Mouse (Mus musculus) intestine, postnatal 0 days (tissue): ENCODE data around the gene Mnt. TPM values are rescaled to one million over a fixed set of nuclear protein-coding genes. Genes with fewer than 3 reads are reported as not detected.

ENCODE experiments used
- ATAC-seq: fragments of 200-750 bp; cut with Nextera tagmentation; 2 replicates; pipeline ENCODE4 v1.8.0; 2017; ENCODE audit warnings: mild to moderate bottlenecking, moderate TSS enrichment, moderate library complexity
- H3K27ac ChIP-seq: fragments of 300-500 bp; sonication (generic); 2 replicates; pipeline ENCODE4 v1.5.1; 2014; ENCODE audit warnings: mild to moderate bottlenecking, low read depth, low read length, moderate library complexity
- H3K27me3 ChIP-seq: fragments of 300-500 bp; sonication (generic); replicated peaks from 2 replicates; pipeline ENCODE4 v1.6.1; 2014; ENCODE audit warnings: low read length, mixed read lengths; ENCODE audit not compliant: control insufficient read depth, insufficient read depth
- H3K36me3 ChIP-seq: fragments of 300-500 bp; sonication (generic); 2 replicates; pipeline ENCODE4 v1.6.1; 2014; ENCODE audit warnings: mild to moderate bottlenecking, moderate library complexity; ENCODE audit not compliant: control insufficient read depth, insufficient read depth
- H3K4me1 ChIP-seq: fragments of 300-500 bp; sonication (generic); replicated peaks from 2 replicates; pipeline ENCODE4 v1.6.1; 2014; ENCODE audit warnings: antibody characterized with exemption, low read length, mixed read lengths; ENCODE audit not compliant: control insufficient read depth, insufficient read depth
- H3K4me2 ChIP-seq: fragments of 300-500 bp; sonication (generic); replicated peaks from 2 replicates; pipeline ENCODE4 v1.6.1; 2014; ENCODE audit warnings: low read depth, mild to moderate bottlenecking, moderate library complexity
- H3K4me3 ChIP-seq: fragments of 300-500 bp; sonication (generic); 2 replicates; pipeline ENCODE4 v1.5.1; 2014; ENCODE audit warnings: low read depth, low read length
- H3K9ac ChIP-seq: fragments of 300-500 bp; sonication (generic); 2 replicates; pipeline ENCODE4 v1.6.1; 2014; ENCODE audit warnings: mild to moderate bottlenecking, low read depth, low read length
- H3K9me3 ChIP-seq: fragments of 300-500 bp; sonication (generic); 2 replicates; pipeline ENCODE4 v1.6.1; 2016; ENCODE audit warnings: mixed run types; ENCODE audit not compliant: control insufficient read depth
- CTCF ChIP-seq: sonication (generic); IDR thresholded peaks from 2 replicates; pipeline ENCODE4 v1.5.1; 2016; ENCODE audit warnings: low read depth, mild to moderate bottlenecking, control low read depth, antibody characterized with exemption, moderate library complexity
- WGBS: fragments of 180-500 bp; shearing (Covaris S2); extraction: QIAGEN DNeasy Blood & Tissue Kit; methylation state at CpG from one replicate; pipeline ENCODE4 v1.1.7; 2014; 5-methylcytosine and 5-hydroxymethylcytosine counted together
- polyA plus RNA-seq: library from polyadenylated mRNA; unstranded; fragments of >200 nt; fragmentation: Nextera tagmentation; extraction: Ambion mirVana; gene quantifications from 2 replicates; pipeline ENCODE4 v1.2.1, GENCODE M21; 2015

Mnt gene
- polyA plus RNA-seq, 1 experiment from 2014 or later: 5.3 TPM

GRCm38 (mm10) chr11:74829812-74830211 lies 908 bp upstream of the Mnt start:
- Histone ChIP-seq H3K4me3 (peak overlapping the region; percentile 82), H3K9me3 (no peaks in the 10 kb centered on the region), H3K27me3 (no peaks in the 10 kb centered on the region), H3K27ac (peak overlapping the region; percentile 95), H3K4me1 (peaks cover 16% of the 10 kb centered on the region; the same call in 1 of the 2 replicates), H3K9ac (peak overlapping the region; percentile 32), H3K4me2 (peak overlapping the region; percentile 89), H3K36me3 (no peaks in the 10 kb centered on the region; the same call in 1 of the 2 replicates)
- TF ChIP-seq CTCF: peak; percentile 51
- WGBS: under 1% methylated on average over 20 of the region's 20 CpGs
- ATAC-seq: peak; percentile 29

- H3K27me3 ChIP-seq: no peaks in the 10 kb centered on the region
- H3K9me3 ChIP-seq: no peaks in the 10 kb centered on the region
- under 1% methylated on average over 35 of the region's 35 CpGs for WGBS
- H3K4me1 ChIP-seq: peaks cover 16% of the 10 kb centered on the region; the same call in 1 of the 2 replicates
- H3K4me2 ChIP-seq: peak overlapping the region; percentile 89
- H3K4me3 ChIP-seq: peak overlapping the region; percentile 82
- no peak for TF ChIP-seq CTCF
- H3K27ac ChIP-seq: peak overlapping the region; percentile 95
- no peak; the same call in 1 of the 2 replicates for ATAC-seq
- peak overlapping the region; percentile 89 for H3K9ac ChIP-seq
- peaks cover under 1% of the 10 kb centered on the region; the same call in 1 of the 2 replicates for H3K36me3 ChIP-seq
Observed at GRCm38 (mm10) chr11:74831191-74831605, 478 bp downstream of the Mnt start.

- peaks cover 16% of the 10 kb centered on the region; the same call in 1 of the 2 replicates for H3K4me1 ChIP-seq
- peak; percentile 71 for ATAC-seq
- no peaks in the 10 kb centered on the region for H3K27me3 ChIP-seq
- WGBS: under 1% methylated on average over 61 of the region's 61 CpGs
- H3K27ac ChIP-seq: peak overlapping the region; percentile 95
- H3K4me3 ChIP-seq: peak overlapping the region; percentile 82
- no peaks in the 10 kb centered on the region for H3K9me3 ChIP-seq
- H3K36me3 ChIP-seq: peaks cover 7% of the 10 kb centered on the region; the same call in 1 of the 2 replicates
- TF ChIP-seq CTCF: 0 out of 2 replicates have a peak, but pooled peaks have one; percentile 2
- peak overlapping the region; percentile 89 for H3K9ac ChIP-seq
- H3K4me2 ChIP-seq: peak overlapping the region; percentile 89
Observed at GRCm38 (mm10) chr11:74831606-74832451, 1.1 kb downstream of the Mnt start.

- Histone ChIP-seq H3K4me2 (peak overlapping the region; percentile 89), H3K9me3 (no peaks in the 10 kb centered on the region), H3K9ac (peak overlapping the region; percentile 71), H3K4me3 (peak overlapping the region; percentile 82), H3K4me1 (peaks cover 22% of the 10 kb centered on the region), H3K27ac (peak overlapping the region; percentile 95), H3K27me3 (no peaks in the 10 kb centered on the region), H3K36me3 (peaks cover 7% of the 10 kb centered on the region; the same call in 1 of the 2 replicates)
- WGBS: under 1% methylated on average over 26 of the region's 26 CpGs
- TF ChIP-seq CTCF: no peak
- ATAC-seq: no peak
Observed at GRCm38 (mm10) chr11:74832503-74833143, 1.9 kb downstream of the Mnt start.

- TF ChIP-seq CTCF: no peak
- ATAC-seq: no peak
- 73% methylated on average over 8 of the region's 8 CpGs for WGBS
- Histone ChIP-seq H3K4me1 (peaks cover 14% of the 10 kb centered on the region), H3K36me3 (peaks cover 7% of the 10 kb centered on the region; the same call in 1 of the 2 replicates), H3K4me3 (no peak overlapping the region), H3K4me2 (peak overlapping the region; percentile 89), H3K9me3 (no peaks in the 10 kb centered on the region), H3K9ac (peak overlapping the region; percentile 22; the same call in 1 of the 2 replicates), H3K27me3 (no peaks in the 10 kb centered on the region), H3K27ac (peak overlapping the region; percentile 75)
Observed at GRCm38 (mm10) chr11:74833536-74834358, 3.0 kb downstream of the Mnt start.
